Mouse (Mus musculus) brain, embryonic 14.5 days (tissue): ENCODE measurements at regions not wholly inside any gene's neighbourhood (a gene's known extent, or its start where the extent isn't known, plus 50 kb on each side); places are given as distances from the start of the nearest gene placed in this dataset.
A peak's percentile ranks its signal among the peaks of the same experiment; 100 is the strongest.

Experiments
- DNase-seq: peaks from one replicate; pipeline ENCODE4 v3.0.0-alpha.2; 2011; ENCODE audit warnings: low read depth
- CTCF ChIP-seq: fragments of 200-500 bp; IDR thresholded peaks from 2 replicates; pipeline ENCODE4 v1.5.1; 2012; ENCODE audit warnings: inconsistent platforms, mild to moderate bottlenecking, moderate library complexity, borderline replicate concordance; ENCODE audit not compliant: insufficient read depth, insufficient read length; ENCODE audit errors: extremely low read depth
- POLR2A ChIP-seq: fragments of 200-500 bp; IDR thresholded peaks from 2 replicates; pipeline ENCODE4 v1.6.1; 2012; ENCODE audit warnings: mild to moderate bottlenecking, inconsistent platforms, borderline replicate concordance; ENCODE audit not compliant: poor library complexity, insufficient read depth, insufficient read length, severe bottlenecking; ENCODE audit errors: extremely low read depth

DNA sequence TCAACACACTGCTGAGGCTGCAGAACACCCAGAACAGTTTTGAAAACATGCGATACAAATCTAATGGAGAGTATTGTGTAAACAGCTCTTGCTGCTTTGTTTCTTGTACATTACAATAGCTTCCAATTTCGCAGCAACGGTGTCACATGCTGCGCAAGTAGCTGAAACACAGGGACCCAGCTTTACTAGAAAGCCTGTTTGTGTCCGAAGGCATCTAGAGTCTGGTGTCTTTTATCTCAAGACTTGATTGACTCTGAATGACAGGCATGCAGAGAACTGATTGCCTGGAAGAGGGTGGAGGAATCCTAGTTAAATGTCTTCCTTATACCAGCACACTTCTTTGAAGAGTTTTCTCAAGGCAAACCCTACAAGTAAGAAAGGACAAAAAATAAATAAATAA is 66.1 kb upstream of the Fgf10 start:
- TF ChIP-seq POLR2A: no peak
- no peak for TF ChIP-seq CTCF
- DNase-seq: peak; percentile 3

DNA sequence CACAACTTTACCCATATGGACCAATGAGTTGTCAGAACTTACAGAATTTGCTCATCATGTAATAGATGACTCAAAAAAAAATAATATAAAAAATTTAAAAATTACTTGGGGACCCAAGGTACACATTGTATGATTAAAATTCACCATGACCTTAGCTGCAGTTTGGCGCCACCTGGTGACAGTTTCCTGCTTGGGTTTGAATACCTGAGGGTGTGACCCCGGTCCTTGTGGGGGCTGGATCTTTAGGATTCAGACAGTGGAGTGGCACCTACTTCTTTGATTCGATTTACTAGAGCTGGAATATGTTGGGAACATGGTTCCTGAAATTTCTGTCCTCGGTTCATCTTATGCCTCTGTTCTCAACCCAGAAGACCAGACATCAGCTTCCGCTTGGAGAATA is 72.7 kb upstream of the Fgf10 start:
- TF ChIP-seq POLR2A: no peak
- peak; percentile 33; the same call in 1 of the 2 replicates for TF ChIP-seq CTCF
- DNase-seq: peak; percentile 2

DNA sequence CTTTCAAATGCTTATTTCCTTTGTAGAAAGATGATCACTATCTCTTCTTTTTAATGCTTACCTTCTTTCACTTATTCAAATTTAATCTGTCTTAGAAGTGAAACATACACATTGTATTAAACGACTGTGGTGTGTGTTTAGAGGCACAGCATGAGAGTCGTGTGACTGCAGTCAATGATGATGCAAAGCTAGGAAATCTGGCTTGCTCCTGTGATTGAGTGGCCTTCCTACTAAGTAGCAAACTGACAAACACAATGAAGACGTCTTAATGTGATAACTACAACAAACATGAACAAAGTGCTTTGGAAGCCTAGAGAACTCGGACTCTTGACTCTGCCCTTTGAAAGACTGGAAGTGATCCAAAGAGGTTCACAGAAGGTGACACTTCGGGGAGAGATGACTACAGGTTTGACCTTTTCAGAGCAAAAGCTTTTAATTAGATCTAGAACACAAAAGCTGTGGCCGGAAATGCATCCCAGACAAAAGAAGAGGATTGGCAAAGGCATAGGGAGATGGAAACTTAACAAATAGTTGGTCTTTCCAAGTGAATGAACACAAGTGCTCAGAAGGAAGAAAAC is 73.3 kb upstream of the Fgf10 start:
- no peak for DNase-seq

DNA sequence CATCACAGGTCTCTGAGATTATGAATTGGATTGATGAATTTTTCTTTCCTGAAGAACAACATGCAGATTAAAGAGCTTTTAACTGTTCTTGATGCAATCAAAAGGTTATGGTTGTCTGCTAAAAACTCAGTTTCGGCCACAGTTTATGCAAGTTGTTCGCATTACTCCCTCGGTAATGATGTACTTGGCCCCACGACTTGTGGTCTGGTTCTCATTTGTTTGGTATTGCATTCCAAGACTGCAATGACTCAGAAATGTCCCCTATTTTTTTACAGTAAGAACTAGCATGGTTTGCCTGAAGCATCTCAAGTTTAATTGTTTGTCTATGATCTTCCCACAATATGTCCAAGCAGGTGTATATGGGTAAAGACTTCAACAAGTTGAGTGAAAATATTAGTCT is 77.5 kb upstream of the Fgf10 start:
- TF ChIP-seq POLR2A (no peak), CTCF (no peak)
- no peak for DNase-seq

More for the DNA sequence above, 73.3 kb upstream of the Fgf10 start:
- no peak for TF ChIP-seq CTCF
- no peak for TF ChIP-seq POLR2A

DNA sequence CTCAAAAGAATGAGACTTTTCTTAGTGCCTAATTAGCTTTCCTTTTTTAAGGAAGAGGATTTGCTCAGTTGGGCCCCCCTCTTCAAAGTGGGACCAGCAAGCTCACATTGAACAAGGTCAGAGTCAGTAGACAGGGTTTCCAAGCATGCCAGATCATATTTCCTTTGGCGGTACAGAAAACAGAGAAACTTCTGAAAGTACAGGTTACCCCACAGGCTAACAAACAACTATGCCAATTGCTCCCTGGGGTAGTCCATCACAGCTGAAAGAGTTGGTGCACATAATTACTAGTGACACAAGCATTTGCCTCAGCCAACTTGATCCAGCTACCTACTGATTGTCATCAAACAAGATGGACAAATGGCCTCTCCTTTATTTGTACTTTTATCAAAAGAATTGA is 97.0 kb upstream of the Fgf10 start:
- TF ChIP-seq POLR2A (no peak), CTCF (no peak)
- DNase-seq: peak; percentile 42

DNA sequence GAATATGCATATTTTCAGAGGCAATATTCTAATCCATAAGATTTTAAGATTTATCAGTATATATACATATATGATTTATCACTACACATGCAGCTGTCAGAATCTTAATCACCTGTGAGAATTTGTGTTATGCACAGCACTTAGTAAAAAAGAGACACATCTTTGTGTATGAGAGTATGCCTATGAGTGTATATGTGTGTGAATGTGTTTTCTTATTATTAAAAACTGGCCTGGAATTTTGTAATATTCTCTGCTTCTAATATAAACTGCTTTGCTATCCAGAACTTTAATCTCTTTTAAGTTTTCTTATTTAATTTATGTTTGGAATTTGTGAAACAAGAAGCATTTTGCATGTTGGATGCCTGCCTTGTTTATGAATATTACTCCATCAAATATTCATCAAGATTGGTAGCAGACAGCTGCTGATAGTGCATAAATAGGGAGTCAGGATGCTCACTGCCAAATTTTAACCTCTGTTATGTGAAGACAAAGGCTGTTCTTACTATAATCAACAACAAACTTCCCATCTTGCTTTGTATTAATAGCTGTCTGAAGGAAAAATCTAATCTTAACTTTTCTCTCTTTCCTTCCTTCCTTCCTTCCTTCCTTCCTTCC is 104.3 kb upstream of the Fgf10 start:
- DNase-seq: no peak
- no peak for TF ChIP-seq POLR2A
- no peak for TF ChIP-seq CTCF

DNA sequence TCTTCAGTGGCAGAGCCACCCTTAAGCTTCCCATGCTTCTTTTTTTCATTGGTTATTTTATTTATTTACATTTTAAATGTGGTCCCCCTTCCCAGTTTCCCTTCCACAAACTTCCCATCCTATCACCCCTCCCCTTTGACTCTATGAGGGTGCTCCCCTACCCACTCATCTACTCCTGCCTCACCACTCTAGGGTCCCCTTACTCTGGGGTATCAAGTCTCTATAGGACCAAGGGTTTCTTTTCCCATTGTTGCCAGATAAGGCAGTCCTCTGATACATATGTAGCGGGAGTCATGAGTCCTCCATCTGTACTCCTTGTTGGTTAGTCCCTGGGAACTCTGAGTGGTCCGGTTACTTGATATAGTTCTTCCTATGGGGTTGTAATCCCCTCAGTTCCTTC is 110.6 kb upstream of the Fgf10 start:
- no peak for DNase-seq
- no peak for TF ChIP-seq CTCF
- TF ChIP-seq POLR2A: no peak

DNA sequence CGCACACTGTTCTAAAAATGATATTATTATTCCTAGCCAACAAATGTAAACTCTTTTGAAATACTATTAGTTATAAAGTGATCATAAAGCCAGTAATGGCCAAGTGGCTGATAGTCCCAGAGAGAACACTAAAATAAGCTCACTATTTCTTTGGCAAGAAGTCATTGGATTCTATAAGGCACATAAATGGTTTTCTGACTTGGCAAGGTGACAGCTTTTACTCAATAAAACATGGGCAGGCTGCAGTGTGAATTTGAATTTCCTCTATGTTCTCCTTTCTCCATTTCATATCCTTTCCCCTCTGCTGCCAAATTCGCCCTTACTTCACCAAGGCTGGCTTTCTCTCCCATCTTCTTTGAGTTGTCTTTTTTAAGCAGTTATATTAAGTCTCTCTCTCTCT is 117.6 kb upstream of the Fgf10 start:
- TF ChIP-seq CTCF (no peak), POLR2A (no peak)
- no peak for DNase-seq

DNA sequence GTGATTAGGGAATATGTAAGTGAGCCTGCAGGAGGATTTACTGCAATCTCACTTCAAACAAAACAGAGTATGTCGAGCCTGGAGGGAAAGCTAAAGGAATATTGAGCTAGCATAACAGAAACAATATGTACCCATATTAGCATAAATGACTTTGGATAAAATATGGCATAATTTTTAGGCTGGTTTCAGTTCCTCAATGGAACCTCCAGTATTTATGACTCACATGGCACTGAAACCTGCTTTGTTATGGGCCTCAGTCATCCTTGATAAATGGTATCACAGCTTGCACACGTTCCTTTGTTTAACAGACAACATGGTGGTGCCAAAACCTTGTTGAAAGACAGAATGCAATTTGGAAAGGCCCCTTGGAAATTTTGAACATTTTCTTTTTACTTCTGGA is 130.8 kb upstream of the Fgf10 start:
- TF ChIP-seq POLR2A (no peak), CTCF (no peak)
- DNase-seq: no peak

DNA sequence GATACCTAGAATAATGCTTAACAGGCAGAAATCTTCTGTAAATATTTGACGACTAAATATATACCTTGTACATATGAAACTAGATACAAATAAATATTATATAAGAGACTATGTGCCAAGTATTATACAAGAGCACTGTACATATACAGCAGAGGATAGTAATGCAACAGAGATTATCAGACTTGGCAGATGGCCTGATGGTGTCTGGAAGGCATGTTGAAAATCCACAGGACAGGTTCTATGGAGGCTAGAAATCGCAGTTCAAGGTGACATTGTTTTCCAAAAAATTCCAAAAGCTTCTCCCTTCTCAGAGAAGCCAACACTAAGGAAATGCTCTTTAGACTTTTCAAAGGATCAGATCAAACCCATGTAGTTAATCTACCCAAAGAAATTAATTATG is 126.9 kb upstream of the Mrps30 start:
- no peak for DNase-seq
- no peak for TF ChIP-seq POLR2A
- TF ChIP-seq CTCF: no peak

DNA sequence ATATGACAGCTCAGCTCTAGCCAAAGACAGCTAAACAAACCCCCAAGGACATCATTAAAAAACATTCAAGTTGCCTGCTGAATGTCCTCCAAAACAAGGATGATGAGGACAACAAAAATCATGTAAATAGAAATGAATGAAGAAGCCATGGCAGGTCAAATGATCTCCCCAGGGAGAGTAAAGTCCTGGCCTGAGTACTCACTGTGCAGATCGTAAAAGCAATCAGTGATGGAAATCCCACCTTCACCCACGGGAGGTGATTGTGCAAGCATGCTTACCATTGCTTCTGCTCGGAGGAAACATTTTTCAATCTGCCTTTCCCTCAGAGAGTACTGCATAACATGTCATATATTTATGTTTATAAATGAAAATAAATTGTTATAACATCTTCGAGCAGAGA is 119.1 kb upstream of the Mrps30 start:
- DNase-seq: peak; percentile 9
- TF ChIP-seq CTCF (no peak), POLR2A (no peak)

DNA sequence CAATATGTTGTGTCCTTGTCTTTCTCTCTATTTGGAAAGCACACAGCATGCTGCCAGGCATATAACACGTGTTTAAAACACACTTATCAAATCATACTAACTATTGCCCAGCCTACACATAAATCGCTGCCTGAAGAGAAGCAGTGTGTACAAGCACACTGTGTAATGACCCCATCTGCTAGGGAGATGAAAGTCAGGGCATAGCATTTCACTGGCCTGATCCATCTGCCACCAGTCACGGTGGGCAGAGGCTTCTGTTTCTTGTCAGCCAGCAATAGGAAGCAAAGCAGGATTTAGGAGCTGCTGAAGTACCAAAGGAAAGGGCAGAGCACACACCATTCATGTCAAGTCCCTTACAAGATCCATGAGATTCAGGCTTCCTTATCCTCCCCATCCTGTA is 103.6 kb upstream of the Mrps30 start:
- peak; percentile 8 for DNase-seq
- no peak for TF ChIP-seq CTCF
- TF ChIP-seq POLR2A: no peak
